Mouse (Mus musculus) limb, embryonic 13.5 days (tissue): Measurements from ENCODE around the gene Baz1b. TPM values are rescaled to one million over a fixed set of nuclear protein-coding genes. Genes with fewer than 3 reads are reported as not detected.
A peak's percentile ranks its signal among the peaks of the same experiment; 100 is the strongest.

ENCODE experiments used
- ATAC-seq: fragments of 200-750 bp; cut with Nextera tagmentation; 2 replicates; pipeline ENCODE4 v1.8.0; 2017; ENCODE audit warnings: low read depth, moderate number of reproducible peaks, moderate TSS enrichment; ENCODE audit not compliant: low FRiP score
- H3K27ac ChIP-seq: fragments of 300-500 bp; sonication (generic); 2 replicates; pipeline ENCODE4 v1.5.1; 2015; ENCODE audit warnings: inconsistent platforms, mild to moderate bottlenecking, moderate library complexity
- H3K27me3 ChIP-seq: fragments of 300-500 bp; sonication (generic); 2 replicates; pipeline ENCODE4 v1.6.1; 2015; ENCODE audit warnings: mild to moderate bottlenecking, inconsistent platforms
- H3K36me3 ChIP-seq: fragments of 300-500 bp; sonication (generic); 2 replicates; pipeline ENCODE4 v1.6.1; 2015; ENCODE audit warnings: inconsistent platforms, mild to moderate bottlenecking, moderate library complexity
- H3K4me1 ChIP-seq: fragments of 300-500 bp; sonication (generic); 2 replicates; pipeline ENCODE4 v1.6.1; 2015; ENCODE audit warnings: inconsistent platforms
- H3K4me2 ChIP-seq: fragments of 300-500 bp; sonication (generic); replicated peaks from 2 replicates; pipeline ENCODE4 v1.6.1; 2015; ENCODE audit warnings: inconsistent platforms, mild to moderate bottlenecking, moderate library complexity
- H3K4me3 ChIP-seq: fragments of 300-500 bp; sonication (generic); 2 replicates; pipeline ENCODE4 v1.5.1; 2015; ENCODE audit warnings: moderate library complexity, mild to moderate bottlenecking, inconsistent platforms
- H3K9ac ChIP-seq: fragments of 300-500 bp; sonication (generic); 2 replicates; pipeline ENCODE4 v1.6.1; 2015; ENCODE audit warnings: mild to moderate bottlenecking, inconsistent platforms
- H3K9me3 ChIP-seq: fragments of 300-500 bp; sonication (generic); 2 replicates; pipeline ENCODE4 v1.6.1; 2016; ENCODE audit warnings: inconsistent platforms
- WGBS: fragments of 180-500 bp; shearing (Covaris S2); methylation state at CpG from one replicate; pipeline ENCODE4 v1.1.7; 2015; 5-methylcytosine and 5-hydroxymethylcytosine counted together
- polyA plus RNA-seq: library from polyadenylated mRNA; unstranded; fragments of >200 nt; fragmentation: Nextera tagmentation; extraction: Ambion mirVana; gene quantifications from 2 replicates; pipeline ENCODE4 v1.2.1, GENCODE M21; 2015

The Baz1b gene
- 48.9 and 50.3 TPM in 2 replicates for polyA plus RNA-seq

DNA sequence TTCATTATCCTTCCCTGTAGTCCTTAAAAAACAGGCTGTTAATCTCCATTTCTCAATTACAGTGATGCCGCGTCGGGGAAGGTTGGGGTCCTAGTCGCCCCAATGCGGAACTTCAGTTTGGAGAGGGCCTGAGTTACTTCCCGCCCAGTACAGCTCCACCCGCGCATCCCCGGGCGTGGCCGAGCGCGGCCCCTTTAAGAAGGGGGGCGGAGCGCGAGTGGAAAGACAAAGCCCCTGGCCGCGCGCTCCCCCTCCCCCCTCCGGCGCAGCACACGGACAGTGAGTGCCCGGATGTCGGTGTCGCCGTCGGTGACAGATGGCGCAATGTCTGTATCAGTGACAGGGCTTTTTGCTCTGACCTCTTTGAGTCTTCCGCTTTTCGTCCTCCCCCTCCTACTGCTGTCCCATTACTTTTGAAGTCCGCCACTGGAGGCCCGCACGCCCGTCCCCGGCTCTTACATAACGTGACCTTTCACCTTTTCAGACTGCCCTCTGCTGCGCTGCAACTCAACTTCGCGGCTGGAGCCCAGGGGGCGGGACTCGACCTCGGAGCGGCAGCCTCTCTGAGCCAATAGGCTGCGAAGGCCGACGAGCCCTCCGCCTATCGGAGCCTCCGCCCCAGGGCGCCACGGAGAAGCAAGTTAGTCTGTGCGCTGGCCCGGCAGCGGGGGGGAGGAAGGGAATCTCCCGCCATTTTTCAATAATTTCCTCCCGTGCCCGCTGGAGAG lies at the start of gene Baz1b:
TSS of gene Baz1b (plus strand) at position 644 of the 728 bp plus-strand sequence.
- H3K4me1 ChIP-seq: peaks cover 33% of the 10 kb centered on the region
- ATAC-seq: peak; percentile 98
- WGBS: under 1% methylated on average over 57 of the region's 57 CpGs

DNA sequence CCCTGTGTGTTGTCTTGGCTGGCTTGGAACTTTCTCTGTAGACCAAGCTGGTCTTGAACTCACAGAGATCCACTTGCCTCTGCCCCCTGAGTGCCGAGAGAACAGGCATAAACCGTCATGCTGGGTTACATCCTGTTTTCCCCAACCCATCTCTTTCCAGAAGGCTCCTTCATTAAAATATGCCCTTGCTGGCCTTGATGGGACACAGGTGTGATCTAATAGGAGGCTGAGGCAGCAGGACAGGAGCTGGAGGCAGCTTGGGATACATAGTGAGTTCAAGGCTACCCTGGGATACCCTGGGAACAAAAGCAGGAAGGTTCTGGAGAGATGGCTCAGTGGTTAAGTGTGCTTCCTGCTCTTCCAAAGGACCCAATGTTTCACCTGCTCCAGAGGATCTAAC lies 47.2 kb upstream of the Baz1b start:
- no peaks in the 10 kb centered on the region for H3K36me3 ChIP-seq
- H3K4me1 ChIP-seq: no peaks in the 10 kb centered on the region
- no peak for ATAC-seq
- WGBS: 51% methylated on average over 2 of the region's 2 CpGs
- no peak overlapping the region for H3K4me2 ChIP-seq
- peaks cover 22% of the 10 kb centered on the region for H3K27me3 ChIP-seq
- no peak overlapping the region for H3K27ac ChIP-seq
- H3K9me3 ChIP-seq: no peaks in the 10 kb centered on the region; the same call in 1 of the 2 replicates
- H3K4me3 ChIP-seq: no peak overlapping the region
- H3K9ac ChIP-seq: no peak overlapping the region

More for the DNA sequence above, at the start of gene Baz1b:
- peak within 1 kb of the TSS; percentile 78 for H3K4me2 ChIP-seq
- H3K27me3 ChIP-seq: no peaks in the 10 kb centered on the region
- peak within 1 kb of the TSS; percentile 99 for H3K4me3 ChIP-seq
- peak within 1 kb of the TSS; percentile 98 for H3K9ac ChIP-seq
- no peaks in the 10 kb centered on the region for H3K9me3 ChIP-seq
- peaks cover 24% of the 10 kb centered on the region for H3K36me3 ChIP-seq
- peak within 1 kb of the TSS; percentile 97 for H3K27ac ChIP-seq

DNA sequence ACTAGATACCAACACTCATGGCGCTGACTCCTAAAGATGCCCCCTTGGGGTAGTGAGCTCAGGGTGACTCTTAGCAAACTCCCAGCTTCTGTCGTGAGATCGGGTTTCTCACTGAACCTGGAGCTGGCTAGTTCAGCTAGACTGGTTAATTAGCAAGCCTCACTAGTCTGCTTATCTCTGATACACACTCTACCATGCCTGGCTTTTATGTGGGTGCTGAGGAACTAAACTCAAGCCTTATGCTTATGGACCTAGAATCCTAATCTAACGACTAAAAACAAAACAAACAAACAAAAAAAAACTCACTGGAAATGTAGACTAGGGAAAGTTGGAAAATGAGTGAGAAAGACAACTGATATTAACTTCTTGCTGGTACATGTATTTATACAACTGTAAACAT lies 42.6 kb upstream of the Baz1b start:
- Histone ChIP-seq H3K27ac (no peak overlapping the region), H3K9me3 (no peaks in the 10 kb centered on the region; the same call in 1 of the 2 replicates), H3K4me3 (no peak overlapping the region), H3K27me3 (0 out of 2 replicates have a peak, but pooled peaks cover 7% of the 10 kb centered on the region), H3K4me1 (0 out of 2 replicates have a peak, but pooled peaks cover 5% of the 10 kb centered on the region), H3K9ac (no peak overlapping the region), H3K36me3 (no peaks in the 10 kb centered on the region), H3K4me2 (no peak overlapping the region)
- ATAC-seq: no peak
- 45% methylated on average over 4 of the region's 4 CpGs for WGBS

DNA sequence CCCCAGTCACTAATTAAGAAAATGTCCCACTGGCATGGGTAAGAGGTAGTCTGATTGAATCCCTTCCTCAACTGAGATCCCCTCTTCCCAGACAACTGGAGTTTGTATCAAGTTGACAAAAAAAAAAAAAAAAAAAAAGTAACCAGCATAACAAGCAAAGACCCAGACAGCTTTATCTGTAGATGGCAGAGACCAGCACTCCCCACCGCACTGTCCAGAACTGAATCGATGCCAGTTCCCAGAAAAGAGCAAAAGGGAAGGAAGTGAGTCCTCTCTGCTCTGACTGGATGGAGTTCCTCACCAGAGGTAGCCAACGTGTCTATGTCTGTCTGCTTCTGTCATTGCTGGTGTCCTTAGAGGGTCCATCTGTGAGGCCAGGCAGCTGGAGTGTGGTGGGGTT lies 41.5 kb upstream of the Baz1b start:
- H3K9ac ChIP-seq: no peak overlapping the region
- no peaks in the 10 kb centered on the region; the same call in 1 of the 2 replicates for H3K9me3 ChIP-seq
- 79% methylated on average over 3 of the region's 3 CpGs for WGBS

DNA sequence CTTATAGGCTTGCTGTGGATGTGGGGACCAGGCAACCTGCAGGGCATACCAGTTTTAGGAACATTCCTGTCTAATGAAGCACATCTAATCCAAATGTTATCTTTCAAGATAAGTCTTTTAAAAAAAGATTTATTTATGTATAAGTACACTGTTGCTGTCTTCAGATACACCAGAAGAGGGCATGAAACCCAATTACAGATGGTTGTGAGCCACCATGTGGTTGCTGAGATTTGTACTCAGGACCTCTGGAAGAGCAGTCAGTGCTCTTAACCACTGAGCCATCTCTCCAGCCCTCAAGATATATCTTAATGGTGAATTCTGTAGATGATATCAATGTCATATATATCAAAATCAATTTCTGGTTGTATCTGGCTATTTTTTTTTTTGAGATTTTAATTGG lies 41.1 kb upstream of the Baz1b start:
- Histone ChIP-seq H3K4me2 (no peak overlapping the region), H3K9me3 (no peaks in the 10 kb centered on the region; the same call in 1 of the 2 replicates), H3K27ac (no peak overlapping the region), H3K4me3 (no peak overlapping the region), H3K4me1 (peaks cover 11% of the 10 kb centered on the region), H3K9ac (no peak overlapping the region), H3K36me3 (no peaks in the 10 kb centered on the region), H3K27me3 (0 out of 2 replicates have a peak, but pooled peaks cover 7% of the 10 kb centered on the region)
- no peak for ATAC-seq

More for the DNA sequence above, 41.5 kb upstream of the Baz1b start:
- Histone ChIP-seq H3K4me2 (no peak overlapping the region), H3K27ac (no peak overlapping the region), H3K36me3 (no peaks in the 10 kb centered on the region), H3K4me1 (peaks cover 9% of the 10 kb centered on the region), H3K4me3 (no peak overlapping the region), H3K27me3 (0 out of 2 replicates have a peak, but pooled peaks cover 7% of the 10 kb centered on the region)
- ATAC-seq: no peak

DNA sequence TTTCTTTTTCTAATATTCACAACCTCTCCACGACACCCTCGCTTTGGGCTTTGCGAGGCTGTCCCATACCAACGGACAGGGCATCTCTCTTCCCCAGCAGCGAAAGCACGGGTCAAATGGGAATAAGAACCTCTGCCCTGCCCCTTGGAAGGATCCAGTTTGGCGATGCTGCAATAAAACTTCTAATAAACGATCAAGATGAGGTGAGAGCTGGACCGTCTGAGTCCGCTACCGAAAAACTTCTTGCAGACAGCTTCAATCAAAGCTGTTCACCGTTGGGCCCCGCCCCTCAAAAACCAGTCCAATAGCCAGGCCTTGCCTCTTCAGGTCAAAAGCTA lies 38.4 kb upstream of the Baz1b start:
- Histone ChIP-seq H3K4me3 (peak overlapping the region; percentile 86), H3K9ac (peak overlapping the region; percentile 72), H3K9me3 (no peaks in the 10 kb centered on the region), H3K4me2 (peak overlapping the region; percentile 76), H3K27ac (peak overlapping the region; percentile 84), H3K4me1 (peaks cover 12% of the 10 kb centered on the region), H3K27me3 (no peaks in the 10 kb centered on the region), H3K36me3 (peaks cover 13% of the 10 kb centered on the region)
- under 1% methylated on average over 13 of the region's 13 CpGs for WGBS
- no peak for ATAC-seq

DNA sequence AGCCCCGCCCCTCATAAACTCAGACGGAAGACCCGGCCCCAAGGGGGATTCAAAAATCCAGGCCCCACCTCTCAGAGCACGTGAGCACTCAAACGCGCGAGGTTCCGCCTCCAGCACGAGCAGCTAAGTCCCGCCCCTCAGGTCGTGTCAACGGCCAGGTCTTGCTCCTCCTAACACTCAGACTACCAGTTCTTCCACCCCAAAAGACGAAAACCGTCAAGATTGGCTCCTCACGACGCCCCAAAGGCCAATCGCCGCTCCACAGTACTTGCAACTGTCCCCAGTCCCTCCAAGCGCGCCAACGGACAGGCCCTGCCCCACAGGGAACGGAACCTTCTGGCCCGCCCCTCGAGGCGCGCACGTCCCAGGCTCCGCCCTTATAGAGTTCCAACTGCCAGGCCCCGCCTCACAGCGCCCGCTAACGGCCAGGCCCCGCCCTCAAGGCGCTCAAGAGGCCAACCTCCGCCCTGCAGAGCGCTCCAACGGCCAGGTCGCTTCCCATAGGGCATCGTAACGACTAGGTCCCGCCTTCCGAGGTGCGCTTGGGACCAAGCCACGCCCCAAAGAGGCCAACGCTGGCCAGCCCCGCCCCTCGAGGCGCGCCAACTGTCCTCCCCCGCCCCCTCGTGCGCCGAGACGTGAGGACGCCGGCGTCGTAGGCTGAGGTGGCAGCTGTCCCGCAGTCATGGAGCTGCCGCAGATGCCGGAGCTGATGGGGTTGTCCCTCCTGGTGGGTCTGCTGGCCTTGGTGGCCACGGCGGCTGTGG lies 37.8 kb upstream of the Baz1b start, which contains the start of gene Tbl2:
TSS of gene Tbl2 (plus strand) at position 605 of the 767 bp plus-strand sequence.
- Histone ChIP-seq H3K27me3 (no peaks in the 10 kb centered on the region), H3K4me2 (peak within 1 kb of the TSS; percentile 76), H3K9ac (peak within 1 kb of the TSS; percentile 84), H3K36me3 (peaks cover 19% of the 10 kb centered on the region), H3K4me3 (peak within 1 kb of the TSS; percentile 86), H3K27ac (peak within 1 kb of the TSS; percentile 90), H3K9me3 (no peaks in the 10 kb centered on the region), H3K4me1 (peaks cover 12% of the 10 kb centered on the region)
- ATAC-seq: peak; percentile 97
- WGBS: under 1% methylated on average over 63 of the region's 63 CpGs

DNA sequence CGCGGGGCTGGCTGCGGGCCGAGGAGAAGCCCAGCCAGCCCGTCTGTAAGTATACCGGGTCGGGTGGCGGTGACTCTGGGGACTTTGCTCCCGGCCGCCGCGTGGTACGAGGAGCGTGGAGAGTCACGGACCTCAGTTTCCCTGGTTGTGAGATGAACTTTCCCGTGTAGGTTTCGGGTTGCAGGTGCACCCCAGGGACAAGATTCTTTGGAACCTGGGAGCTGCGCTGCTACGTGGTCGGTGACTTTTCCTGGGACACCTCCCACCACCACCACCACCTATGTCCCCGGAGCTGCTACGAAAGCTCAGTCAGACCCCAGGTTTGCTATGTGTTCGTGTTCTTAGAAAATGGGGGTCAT lies 37.3 kb upstream of the Baz1b start:
- no peak for ATAC-seq
- WGBS: under 1% methylated on average over 23 of the region's 23 CpGs
- Histone ChIP-seq H3K27me3 (no peaks in the 10 kb centered on the region), H3K4me1 (peaks cover 12% of the 10 kb centered on the region), H3K9ac (peak overlapping the region; percentile 84), H3K4me3 (peak overlapping the region; percentile 86), H3K27ac (peak overlapping the region; percentile 90; the same call in 1 of the 2 replicates), H3K4me2 (peak overlapping the region; percentile 76), H3K36me3 (peaks cover 23% of the 10 kb centered on the region), H3K9me3 (no peaks in the 10 kb centered on the region)

DNA sequence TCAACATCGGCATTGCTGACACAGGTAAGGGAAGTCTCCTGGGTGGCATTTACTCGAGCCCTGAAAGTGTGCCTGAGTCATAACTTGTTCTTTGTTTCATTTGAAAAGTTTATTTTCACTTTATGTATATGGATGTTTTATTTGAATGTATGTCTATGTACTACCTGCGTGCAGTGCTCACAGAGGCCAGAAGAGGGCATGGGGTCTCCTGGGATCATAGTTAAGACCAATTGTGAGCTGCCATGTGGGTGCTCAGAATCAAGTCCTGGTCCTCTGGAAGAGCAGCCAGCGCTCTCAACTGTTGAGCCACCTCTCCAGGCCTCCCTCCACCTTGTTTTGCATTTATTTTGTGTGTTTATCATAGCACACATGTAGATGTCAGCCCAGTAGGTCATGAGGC lies 30.6 kb upstream of the Baz1b start:
- H3K9ac ChIP-seq: no peak overlapping the region
- H3K4me2 ChIP-seq: no peak overlapping the region
- H3K4me3 ChIP-seq: no peak overlapping the region
- H3K27me3 ChIP-seq: no peaks in the 10 kb centered on the region
- no peak overlapping the region for H3K27ac ChIP-seq
- 96% methylated on average over 4 of the region's 4 CpGs for WGBS
- peaks cover 89% of the 10 kb centered on the region for H3K36me3 ChIP-seq
- no peaks in the 10 kb centered on the region for H3K4me1 ChIP-seq
- H3K9me3 ChIP-seq: 0 out of 2 replicates have a peak, but pooled peaks cover 5% of the 10 kb centered on the region
- ATAC-seq: no peak

DNA sequence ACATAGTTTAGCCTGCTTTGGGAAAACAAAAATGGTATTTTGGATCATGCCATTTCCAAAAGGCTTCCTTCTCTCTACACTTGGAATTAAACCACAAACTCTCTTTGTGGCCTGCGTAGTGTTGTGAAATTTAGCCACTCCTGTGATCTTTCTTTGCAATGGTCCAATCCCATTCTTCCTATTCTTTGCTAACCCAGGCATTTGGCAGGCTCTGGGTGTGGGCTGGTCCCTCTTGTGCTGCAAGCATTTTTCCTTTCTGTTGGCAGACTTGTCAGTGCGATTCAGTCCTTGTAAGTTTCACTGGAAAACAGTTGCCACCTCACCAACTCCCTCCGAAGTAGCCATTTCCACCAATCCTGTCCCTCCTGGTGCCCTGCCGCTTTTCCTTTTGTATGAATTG lies 25.8 kb upstream of the Baz1b start:
- no peak for ATAC-seq
- no peak overlapping the region for H3K27ac ChIP-seq
- H3K27me3 ChIP-seq: no peaks in the 10 kb centered on the region
- H3K36me3 ChIP-seq: peaks cover 78% of the 10 kb centered on the region
- H3K4me2 ChIP-seq: no peak overlapping the region
- H3K9me3 ChIP-seq: peaks cover 4% of the 10 kb centered on the region; the same call in 1 of the 2 replicates
- no peaks in the 10 kb centered on the region for H3K4me1 ChIP-seq
- WGBS: 96% methylated on average over 4 of the region's 4 CpGs
- H3K9ac ChIP-seq: no peak overlapping the region
- no peak overlapping the region for H3K4me3 ChIP-seq

DNA sequence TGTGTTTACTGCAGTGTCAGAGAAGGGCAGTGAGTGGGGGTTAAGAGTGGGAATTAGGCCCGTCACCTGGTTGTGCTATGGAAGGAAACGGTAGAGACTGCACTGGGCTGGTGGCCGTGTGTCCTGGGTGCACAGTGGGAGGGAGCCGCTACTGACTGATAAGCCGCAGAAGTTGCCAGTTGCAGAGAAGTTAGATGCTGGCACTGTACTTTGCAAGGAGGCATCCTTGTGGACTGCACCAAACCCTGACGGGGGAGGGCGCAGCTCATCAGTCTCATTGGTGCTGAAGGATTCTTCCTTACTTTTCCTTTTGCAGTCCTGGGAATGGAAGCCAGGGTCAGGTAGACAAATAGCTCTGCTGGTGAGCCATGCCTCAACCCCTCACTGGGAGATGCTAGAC lies 25.4 kb upstream of the Baz1b start:
- Histone ChIP-seq H3K9me3 (no peaks in the 10 kb centered on the region; the same call in 1 of the 2 replicates), H3K9ac (no peak overlapping the region), H3K4me1 (no peaks in the 10 kb centered on the region), H3K4me3 (no peak overlapping the region), H3K27ac (no peak overlapping the region), H3K36me3 (peaks cover 74% of the 10 kb centered on the region), H3K27me3 (no peaks in the 10 kb centered on the region), H3K4me2 (no peak overlapping the region)
- no peak for ATAC-seq
- WGBS: 92% methylated on average over 7 of the region's 7 CpGs

DNA sequence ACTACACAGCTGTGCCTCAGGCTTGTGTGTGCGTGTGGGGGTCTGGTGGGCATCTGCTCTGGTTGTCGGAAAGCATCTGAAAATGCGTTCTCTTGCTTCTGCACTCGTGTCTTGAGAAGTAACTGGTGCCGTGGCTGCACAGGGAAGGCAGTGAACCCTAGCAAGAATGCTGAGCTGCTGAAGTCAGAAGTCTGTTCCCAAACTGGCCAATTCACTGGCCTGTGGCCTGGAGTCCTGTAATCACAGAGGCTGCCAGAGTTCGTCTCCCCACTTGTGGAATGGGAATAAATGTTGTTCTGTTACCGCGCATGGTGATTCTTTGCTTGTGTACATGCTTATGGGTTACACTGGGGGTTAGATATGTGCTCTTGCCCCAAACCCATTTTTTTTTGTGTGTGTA lies 24.7 kb upstream of the Baz1b start:
- Histone ChIP-seq H3K27me3 (no peaks in the 10 kb centered on the region), H3K4me3 (no peak overlapping the region), H3K9ac (no peak overlapping the region), H3K4me1 (no peaks in the 10 kb centered on the region), H3K9me3 (no peaks in the 10 kb centered on the region; the same call in 1 of the 2 replicates), H3K4me2 (no peak overlapping the region), H3K27ac (no peak overlapping the region), H3K36me3 (peaks cover 67% of the 10 kb centered on the region)
- ATAC-seq: no peak
- WGBS: 92% methylated on average over 8 of the region's 8 CpGs
